Mouse (Mus musculus) spleen, postnatal 4 days (tissue): ENCODE results near the gene Xlr3c.
A peak's percentile ranks its signal among the peaks of the same experiment; 100 is the strongest.
"Not testable (repeated sequence)": the region's sequence is repeated elsewhere in the genome, so short reads cannot be mapped to it uniquely, and the experiment has no call there.

Experiments used
- DNase-seq, 2 experiments: peaks; one replicate each; pipeline ENCODE4 v3.0.0; 2022; ENCODE audit warnings: low spot score in 2 of 2

The Xlr3c gene

GRCm38 (mm10) chrX:73265270-73265669, at the start of gene Xlr3c:
TSS of gene Xlr3c (minus strand) at chrX:73265390.
- not testable (repeated sequence) for DNase-seq

DNA sequence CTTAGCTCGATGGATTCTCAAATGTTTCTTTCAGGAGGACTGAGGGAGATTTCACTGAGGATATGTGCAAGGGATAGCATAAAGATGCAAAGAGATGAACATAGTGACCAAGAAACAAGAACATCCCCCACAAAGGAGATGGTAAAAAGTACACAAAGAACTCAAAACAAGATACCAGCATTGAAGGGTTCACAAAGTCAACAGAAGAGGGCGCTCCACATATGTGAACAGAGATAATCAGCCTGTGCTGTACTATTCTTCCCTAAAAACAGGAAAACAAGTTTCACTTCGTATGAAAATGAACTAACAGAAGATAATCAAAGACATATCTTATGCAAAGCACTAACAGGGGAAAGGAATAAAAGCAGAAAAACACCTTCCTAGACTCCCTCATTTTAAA, 47.3 kb upstream of the Xlr3c start:
- no peak for DNase-seq

GRCm38 (mm10) chrX:73295745-73296144, 30.6 kb upstream of the Xlr3c start:
- not testable (repeated sequence) for DNase-seq

DNA sequence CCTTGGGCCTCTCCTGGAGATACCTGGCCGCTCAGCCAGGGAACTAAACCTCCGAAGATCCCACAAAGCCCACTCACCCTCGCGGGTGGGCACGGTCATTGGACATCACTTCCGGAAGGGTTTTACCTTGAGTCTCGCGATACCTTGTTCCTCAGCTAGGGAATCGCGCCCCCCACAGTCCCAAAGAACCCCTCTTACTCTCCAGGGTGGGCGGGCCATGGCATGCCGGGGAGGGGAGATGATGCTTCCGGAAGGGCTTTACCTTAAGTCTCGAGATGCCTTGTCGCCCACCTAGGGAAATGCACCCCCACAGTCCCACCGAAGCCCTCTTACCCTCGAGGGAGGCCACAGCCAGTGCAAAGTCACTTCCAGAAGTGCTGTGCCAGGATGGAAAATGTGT, 27.7 kb upstream of the Xlr3c start, which contains the start of the genes Xlr5a and Xlr5c:
TSS of gene Xlr5a (minus strand) at position 101 of the 400 bp plus-strand sequence.
TSS of gene Xlr5c (minus strand) at position 101 of the 400 bp plus-strand sequence.
- not testable (repeated sequence) for DNase-seq

GRCm38 (mm10) chrX:73262428-73262827, 2.8 kb downstream of the Xlr3c start:
- not testable (repeated sequence) for DNase-seq

DNA sequence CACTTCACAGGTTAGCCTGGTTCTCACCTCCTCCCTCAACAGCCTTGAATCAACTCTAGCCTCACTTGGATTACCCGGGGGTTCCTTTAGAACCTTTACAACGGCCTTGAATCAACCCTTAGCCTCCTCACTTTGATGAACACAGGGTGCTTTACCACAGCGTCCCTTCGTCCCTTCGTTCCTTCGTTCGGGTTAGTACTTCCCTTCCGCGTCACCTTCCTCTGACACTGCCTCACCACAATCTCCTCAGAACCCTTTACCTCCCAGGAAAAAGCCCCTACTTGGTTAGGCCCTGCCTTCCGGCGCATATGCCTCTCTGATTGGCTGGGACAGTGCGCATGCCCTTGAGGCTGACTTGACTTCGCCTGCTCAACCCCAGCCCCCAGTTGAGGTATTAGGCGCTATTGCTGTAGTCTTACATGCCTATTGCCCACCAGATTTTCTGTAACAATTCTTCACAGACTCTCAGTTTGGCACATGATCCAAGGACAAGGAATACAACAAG, 22.3 kb downstream of the Xlr3c start, which contains the start of gene Xlr4c:
TSS of gene Xlr4c (minus strand) at position 310 of the 505 bp plus-strand sequence.
- not testable (repeated sequence) for DNase-seq

- DNase-seq = no peak
Measured at GRCm38 (mm10) chrX:73229288-73229687, 35.9 kb downstream of the Xlr3c start.

GRCm38 (mm10) chrX:73228606-73229214, 36.5 kb downstream of the Xlr3c start:
- DNase-seq = peak; percentile 38 to 78

DNA sequence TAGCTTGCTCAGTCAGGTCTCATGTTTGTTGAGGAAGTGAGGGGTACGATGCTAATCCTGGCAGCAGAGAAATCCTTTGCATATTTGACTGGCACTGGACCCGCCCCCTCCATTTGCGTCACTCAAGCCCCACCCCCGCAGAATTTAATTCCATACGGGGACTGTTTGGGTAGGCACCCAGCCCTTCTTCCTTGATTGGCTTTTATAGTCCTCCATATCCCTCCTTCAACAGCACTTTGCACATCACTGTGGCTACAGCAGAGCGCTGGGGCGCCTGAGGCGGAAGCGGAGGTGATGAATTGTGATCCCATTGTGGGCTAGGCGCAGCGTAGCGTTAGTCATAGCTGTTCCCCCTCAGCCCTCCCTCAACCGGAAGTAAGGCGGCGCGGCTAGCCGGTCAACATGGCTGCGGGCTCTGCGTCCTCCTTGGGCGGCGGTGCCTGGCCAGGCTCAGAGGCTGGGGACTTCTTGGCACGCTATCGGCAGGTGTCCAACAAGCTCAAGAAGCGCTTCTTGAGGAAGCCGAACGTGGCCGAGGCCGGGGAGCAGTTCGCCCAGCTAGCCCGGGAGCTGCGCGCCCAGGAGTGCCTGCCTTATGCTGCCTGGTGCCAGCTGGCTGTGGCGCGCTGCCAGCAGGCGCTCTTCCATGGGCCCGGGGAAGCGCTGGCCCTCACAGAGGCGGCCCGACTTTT, 37.1 kb downstream of the Xlr3c start, which contains the start of gene F8a:
TSS of gene F8a (plus strand) at position 378 of the 692 bp plus-strand sequence.
- DNase-seq = peak; percentile 61 to 80

GRCm38 (mm10) chrX:73225365-73225764, 39.8 kb downstream of the Xlr3c start:
- DNase-seq = no peak

- not testable (repeated sequence) for DNase-seq
Measured at GRCm38 (mm10) chrX:73213819-73214564, 51.2 kb downstream of the Xlr3c start, which contains the start of gene Xlr4b. TSS of gene Xlr4b (plus strand) at chrX:73214333.
